Mouse (Mus musculus) thymus, postnatal 14 days (tissue): Measurements from ENCODE around the gene Elovl5.

Experiments
- DNase-seq: peaks from one replicate; pipeline ENCODE4 v3.0.0; 2021

The Elovl5 gene

GRCm38 (mm10) chr9:78003278-78003677 is 86.1 kb downstream of the Elovl5 start:
- DNase-seq, result no peak

DNA sequence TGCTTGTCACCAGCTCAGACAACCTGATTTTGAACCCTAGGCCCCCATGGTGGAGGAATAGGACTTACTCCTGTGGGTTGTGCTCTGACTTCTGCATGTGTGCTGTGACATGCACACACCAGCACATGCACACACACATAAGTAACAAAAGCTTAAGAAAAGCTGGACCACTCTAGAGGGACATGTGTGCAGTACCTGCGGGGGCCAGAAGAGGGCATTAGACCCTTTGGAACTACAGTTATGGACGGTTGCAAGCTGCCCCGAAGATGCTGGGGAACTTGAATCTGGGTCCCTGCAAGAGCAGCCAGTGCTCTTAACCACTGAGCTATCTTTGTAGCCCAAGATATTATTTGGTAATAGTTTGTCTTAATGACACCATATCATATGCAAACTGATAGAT is 88.3 kb downstream of the Elovl5 start:
- DNase-seq, result peak; percentile 62

DNA sequence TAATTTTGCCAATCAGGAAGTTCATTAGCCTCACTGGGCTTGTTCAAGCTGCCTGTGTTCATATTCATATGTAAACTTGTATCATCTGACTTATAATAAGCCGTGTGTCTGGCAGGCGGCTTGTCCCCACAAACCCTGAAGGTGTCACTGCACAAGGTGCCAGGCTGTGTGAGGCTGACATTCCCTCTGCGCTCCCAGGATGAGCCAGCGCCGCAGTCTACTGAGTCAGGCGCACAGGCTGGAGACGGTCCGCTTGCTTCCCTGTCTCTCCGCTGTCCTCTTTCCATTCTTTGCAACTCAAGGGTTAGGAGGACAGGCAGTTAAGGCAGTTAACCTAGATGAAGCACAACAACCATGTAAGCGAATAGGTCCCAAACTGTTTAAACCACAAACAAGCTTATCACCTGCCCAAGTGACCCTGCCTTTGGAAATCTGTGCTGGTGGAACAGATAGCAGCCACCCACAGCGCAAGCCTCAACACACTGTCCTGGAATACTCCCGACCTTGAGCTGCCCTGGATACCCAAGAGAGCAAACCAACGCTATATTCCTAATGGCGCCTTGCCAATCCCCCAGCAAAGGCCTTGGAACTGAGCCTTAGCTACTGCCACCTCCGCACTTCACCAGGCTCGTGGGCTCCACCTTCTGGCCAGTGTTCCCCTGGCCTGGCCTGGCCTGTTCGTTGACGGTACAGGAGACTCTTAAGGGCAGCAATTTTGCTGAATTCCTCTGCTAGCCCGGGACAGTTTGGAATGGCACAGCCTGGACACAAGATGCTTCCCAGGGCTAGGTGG is 89.2 kb downstream of the Elovl5 start:
- DNase-seq, result peak; percentile 78

- no peak for DNase-seq
These were observed 92.2 kb downstream of the Elovl5 start for GRCm38 (mm10) chr9:78009382-78009781.

DNA sequence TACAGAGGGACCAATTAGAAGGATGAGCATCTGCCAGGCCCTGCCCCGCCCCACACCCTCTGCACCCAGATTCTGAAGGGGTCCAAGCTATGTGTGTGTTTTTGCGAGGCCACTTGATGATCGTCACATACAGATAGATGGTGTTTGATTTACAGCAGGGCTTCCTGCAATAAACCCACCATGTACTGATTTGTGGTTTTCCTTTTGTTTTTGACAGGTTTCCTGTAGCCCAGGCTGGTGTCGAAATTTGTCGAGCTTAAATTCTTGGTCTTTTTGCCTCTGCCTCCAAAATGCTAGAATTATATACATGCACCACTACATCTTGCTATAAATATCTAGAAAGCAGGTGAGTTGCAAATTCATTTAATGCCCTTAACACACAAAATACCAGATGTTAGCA is 93.0 kb downstream of the Elovl5 start:
- no peak for DNase-seq

DNA sequence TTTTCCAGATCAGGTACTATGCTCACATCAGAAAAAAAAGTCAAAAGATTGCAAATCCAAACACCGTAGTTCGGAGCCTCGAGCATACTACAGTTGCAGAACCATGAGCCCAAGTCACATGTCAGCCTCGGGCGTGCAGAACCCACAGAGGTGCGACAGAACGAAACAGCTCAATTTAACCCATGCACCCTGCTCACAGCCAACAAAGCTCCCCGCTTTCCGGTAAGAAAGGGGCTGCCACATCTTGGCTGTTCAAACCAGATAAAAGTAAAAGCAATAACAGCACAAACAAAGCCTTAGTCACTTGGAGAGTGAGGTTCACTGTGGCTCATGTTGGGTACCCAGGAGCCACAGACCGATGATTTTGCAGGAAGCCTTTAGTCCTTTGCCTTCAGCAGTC is 93.5 kb downstream of the Elovl5 start:
- DNase-seq, result no peak

DNA sequence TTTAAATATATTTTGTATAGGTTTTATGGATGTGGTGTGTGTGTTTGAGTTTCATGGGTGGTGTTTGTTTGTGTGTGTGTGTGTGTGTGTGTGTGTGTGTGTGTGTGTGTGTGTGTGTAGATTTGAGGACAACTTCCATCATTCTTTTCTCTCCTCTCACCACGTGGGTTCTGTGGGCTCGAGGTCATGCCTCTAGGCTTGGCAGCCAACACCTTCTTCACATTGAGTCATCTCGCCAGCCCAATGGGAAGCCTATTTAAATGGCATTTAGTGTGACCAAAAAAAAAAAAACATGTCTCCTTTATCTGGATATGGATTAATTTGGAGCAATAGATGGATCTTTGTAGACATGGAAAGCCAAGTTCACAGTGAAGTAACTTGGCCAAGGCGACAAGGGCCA is 94.9 kb downstream of the Elovl5 start:
- DNase-seq, result no peak

GRCm38 (mm10) chr9:78012681-78013080 is 95.5 kb downstream of the Elovl5 start:
- DNase-seq, result no peak

- DNase-seq, result no peak
These were observed 96.6 kb downstream of the Elovl5 start for GRCm38 (mm10) chr9:78013813-78014212.

DNA sequence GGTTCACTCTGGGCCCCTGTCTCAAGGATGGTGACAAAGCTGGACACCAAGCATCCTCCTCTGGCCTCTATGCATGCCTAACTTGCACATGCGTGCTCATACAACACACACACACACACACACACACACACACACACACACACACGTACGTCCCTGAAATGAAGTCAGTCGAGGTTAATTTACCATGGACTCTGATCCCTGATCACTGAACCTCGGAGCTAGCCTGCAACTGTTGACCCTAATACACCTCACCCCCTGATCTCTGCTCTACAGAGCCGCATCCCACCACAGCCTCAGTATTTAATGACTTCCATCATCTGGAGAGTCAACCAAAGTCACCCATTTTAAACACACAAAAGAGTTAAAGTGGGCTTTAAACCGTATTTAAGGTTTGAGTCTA is 98.7 kb downstream of the Elovl5 start:
- DNase-seq, result no peak

GRCm38 (mm10) chr9:78016288-78016687 is 99.1 kb downstream of the Elovl5 start:
- no peak for DNase-seq

GRCm38 (mm10) chr9:78021256-78021655 is 104.1 kb downstream of the Elovl5 start:
- no peak for DNase-seq

DNA sequence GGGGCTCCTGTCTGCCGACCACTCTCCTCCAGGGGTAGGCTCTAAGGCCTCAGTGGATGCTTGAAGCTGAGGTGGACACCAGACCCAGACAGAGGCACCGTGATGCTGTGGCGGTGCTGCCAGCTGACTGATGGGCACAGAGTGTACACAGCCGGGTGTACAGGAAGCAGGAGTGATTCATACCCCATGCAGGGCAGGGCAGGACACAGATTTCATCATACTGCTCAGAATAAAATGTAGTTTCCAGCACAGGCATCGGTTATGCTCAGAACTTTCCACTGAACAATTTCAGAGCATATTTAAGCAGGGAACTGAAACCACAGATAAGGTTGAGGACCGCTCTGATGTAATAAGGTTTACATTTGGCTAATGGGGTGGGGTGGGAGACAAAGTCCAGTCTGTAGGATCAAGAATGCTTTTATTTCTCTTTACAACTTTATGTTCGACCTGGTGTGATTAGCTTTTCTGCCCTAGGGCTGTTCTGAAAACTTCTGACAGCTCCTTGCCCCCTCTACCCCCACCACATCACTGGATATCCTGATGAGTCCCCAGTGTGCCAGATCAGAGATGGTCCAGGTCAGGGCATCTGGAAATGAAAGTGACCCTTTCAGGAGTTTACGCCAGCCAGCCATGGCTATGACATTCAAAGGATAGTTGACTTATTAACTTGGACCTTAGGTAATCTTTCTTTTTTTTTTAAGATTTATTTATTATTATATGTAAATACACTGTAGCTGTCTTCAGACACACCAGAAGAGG is 105.2 kb downstream of the Elovl5 start:
- no peak for DNase-seq

DNA sequence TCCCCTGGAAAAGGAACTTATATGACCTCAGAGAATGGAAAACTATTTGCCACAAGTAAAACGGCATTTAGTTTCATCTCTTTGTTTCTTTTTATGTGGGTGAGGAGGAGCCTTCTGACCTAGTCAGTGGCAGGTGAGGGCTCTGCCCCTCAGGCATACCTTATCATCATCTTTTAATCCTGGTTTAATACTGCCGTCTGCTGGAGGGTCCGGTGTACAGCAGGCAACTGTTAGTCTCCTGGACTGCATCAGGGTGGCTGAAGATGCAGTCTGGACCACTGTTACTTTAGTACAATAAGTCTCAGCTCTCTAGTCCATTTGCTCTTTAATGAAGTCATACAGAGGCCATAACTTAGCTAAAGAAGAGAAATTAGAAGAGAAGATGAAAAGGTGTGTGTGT is 107.7 kb downstream of the Elovl5 start:
- DNase-seq, result peak; percentile 63

DNA sequence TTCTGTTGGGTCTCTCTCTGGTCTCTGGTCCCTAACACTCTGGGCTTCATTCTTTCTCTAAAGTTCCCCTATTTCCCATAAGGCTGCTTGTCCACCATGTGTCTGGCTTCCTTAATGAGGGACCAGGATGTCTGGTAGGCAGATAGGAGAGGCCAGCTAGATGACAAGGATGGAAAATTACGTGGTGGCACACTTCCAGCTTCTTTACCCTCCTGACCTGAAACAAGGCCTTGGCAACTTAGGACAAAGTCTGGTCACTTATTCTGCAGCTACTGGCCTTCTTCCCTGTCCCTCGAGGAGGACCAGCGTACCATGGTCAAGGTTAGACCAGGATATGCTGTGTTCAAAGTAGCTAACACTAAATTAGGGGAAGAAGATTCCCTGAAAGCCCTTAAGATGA is 109.9 kb downstream of the Elovl5 start:
- DNase-seq, result no peak

DNA sequence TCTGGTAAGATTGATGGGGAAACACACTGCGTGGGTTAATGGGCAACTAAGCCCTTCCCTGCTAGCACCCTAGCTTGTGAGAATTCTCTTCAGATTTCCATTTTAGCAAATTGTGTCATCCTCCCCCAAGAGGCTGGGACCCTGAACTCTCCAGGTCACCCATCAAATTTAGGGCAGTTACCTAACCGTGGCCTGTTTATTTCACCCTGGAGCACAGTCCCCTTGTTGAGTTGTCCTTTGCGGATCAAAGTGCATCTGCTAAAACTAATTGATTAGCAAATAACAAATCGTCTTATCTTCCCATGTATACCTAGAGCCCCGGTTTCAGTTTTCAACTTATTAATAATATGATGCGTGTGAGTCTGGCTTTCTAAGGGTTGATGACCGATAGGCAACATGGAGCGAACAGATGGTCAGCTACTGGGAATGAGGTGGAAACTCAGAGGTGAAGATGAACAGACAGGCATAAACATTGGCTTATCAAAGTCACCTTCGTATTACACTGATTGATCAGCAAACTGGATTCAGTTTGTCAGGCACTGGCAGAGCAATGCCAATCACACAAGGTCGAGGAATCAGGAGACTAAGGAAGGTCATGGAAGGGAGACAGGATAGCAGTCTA is 113.8 kb downstream of the Elovl5 start:
- no peak for DNase-seq

DNA sequence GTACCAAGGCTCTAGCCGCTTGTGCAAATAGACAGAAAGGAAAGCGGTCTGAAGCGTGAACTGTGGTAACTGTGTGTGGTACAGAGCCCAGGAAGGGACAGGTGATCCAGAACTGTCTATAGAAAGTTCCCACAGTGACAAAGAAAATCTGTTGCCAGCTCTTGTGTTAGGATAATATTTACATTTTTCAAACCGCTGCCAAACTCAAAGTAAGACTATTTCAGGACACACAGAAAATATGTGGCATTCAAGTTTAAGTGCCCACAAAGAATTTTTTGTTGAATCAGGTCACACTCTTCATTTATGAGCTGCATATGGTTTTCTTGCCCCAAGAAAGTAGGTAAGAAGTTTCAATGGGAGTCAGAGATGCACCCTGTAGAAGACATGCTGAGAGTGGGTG is 115.8 kb downstream of the Elovl5 start:
- DNase-seq, result no peak
